Mouse (Mus musculus) adrenal gland, adult (tissue): ENCODE measurements around the gene Rpl36-ps4.

ENCODE experiments used
- DNase-seq, 2 experiments: peaks; one replicate each; pipeline ENCODE4 v3.0.0; 2022 to 2023; ENCODE audit warnings: low spot score in 1 of 2; ENCODE audit not compliant: inconsistent age in 2 of 2

Gene Rpl36-ps4

DNA sequence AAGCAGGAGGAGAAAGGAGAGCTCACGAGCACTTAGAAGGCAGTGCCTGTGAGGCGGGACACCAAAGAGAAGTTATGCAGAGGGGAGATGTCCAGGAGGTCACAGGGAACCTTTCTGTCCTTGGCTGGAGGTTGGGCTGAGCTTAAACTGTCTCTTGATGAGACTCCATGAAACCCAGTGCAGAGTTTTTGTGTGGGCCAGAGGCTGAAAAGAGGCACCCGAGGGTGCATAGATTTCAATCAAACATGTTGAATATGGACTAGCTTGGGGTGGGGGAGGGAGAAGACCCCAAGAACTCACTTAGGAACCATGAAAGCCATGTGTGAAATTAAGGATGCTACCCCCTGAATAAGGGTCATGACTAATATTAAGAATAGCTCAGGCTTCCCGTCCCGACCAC lies at the start of gene Rpl36-ps4:
Gene Rpl36-ps4, plus strand, starts transcription at position 301 of the 400 bp plus-strand sequence.
- DNase-seq: no peak

DNA sequence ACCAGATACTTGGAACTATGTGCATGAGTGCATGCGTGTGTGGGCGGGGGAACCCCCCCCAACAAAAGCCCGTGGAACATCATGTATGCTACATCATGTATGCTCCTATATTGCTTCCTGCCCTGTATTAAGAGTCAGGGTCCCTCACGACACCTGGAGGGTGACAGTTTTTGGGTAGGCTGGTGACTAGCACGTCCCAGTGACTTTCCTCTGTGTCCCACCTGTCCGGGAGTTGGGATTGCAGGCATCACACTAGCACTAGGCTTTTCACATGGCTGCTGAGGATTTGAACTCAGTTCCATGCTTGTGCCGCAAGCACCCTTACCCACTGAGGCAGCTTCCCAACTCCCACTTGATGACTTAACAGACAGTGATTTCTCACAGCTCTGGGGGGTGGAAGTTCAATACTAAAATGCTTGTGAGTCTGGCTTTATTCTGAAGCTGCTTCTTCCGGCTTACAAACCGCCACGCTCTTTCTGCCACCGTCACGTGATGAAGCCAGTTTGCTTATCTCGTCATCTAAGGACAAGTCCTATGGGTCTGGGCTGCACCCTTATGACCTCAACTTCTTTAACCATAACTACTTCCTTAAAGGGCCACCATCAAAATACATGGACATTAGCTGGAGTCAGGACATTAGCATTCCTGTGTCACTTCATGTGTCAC lies 49.2 kb upstream of the Rpl36-ps4 start:
- no peak for DNase-seq

DNA sequence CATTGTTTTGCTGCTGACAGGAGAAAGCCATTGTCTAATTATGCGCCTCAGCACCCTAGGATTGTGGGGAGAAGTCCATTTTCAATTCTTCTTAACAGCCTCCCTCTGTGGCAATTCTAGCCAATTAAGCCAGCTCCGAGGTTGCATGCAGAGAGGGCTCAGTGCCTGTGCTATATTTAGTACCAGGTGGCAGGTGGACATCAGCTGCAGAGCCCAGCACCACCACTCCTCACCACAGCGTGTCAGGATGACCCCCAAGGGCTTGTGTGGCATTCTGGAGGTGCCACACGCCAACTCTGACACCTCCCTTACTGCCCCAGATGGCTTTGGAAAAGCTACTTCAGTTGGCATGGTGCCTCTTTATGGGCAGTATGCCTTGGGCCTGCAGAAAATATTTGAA lies 48.5 kb upstream of the Rpl36-ps4 start:
- DNase-seq: no peak

DNA sequence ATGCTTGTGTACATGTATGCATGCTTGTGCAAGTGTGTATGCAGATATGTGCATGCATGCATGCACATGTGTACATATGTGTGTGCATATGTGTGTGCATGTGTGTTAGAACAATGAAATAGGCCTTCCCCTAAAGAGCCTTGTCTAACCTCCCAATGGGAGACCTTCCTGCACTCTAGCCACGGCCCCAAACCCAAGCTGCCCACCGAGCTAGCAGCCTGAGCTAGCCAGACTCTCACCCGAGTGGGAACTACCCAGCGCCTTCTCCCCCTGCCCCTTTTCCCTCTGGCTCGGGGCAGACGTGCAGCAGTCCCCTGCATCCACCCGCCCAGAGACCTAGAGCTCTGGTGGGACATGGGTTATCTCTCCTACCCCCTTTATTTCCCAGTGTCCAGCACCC lies 47.3 kb upstream of the Rpl36-ps4 start:
- no peak for DNase-seq

DNA sequence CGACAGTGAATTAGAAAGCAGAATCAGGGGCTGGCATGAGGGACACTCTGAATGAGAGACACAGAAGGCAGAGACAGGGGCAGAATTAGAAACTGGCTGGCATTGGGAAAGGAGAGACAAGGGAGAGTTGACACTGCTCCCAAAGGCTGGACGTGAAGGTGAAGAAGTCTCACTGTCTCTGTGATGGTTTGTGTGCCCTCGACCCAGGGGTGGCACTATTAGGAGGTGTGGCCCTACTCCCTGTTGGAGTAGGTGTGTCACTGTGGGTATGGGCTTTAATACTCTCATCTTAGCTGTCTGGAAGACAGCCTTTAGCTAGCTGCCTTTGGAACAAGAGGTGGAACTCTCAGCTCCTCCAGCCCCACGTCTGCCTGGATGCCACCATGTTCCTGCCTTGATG lies 46.8 kb upstream of the Rpl36-ps4 start:
- no peak for DNase-seq

DNA sequence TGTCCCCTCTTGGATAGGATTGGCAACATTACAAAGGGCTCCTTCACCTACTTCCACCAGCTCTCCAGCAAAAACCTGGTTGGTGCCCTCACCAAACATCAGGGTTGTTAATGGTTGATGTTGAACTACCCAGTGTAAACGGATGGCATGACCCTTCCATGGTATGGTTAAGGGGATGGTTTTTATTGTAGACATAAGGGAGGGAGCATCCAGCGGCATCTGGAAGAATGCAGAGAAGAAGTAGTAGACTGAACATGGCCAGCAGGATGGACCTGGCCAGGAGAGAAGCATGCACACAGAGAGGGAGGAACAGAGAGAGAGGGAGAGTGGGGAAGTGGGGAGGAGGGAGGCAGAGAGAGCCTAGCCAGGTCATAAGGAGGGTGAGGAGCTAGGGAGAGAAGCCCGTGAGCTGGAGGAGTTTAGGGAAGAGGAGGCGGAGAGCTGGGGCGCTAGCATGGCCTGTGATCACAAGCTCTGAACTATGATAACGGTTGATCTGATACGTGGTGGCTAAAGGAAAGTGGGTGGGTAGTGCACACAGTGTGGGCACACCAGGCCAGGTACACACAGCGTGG lies 45.3 kb upstream of the Rpl36-ps4 start:
- no peak for DNase-seq

DNA sequence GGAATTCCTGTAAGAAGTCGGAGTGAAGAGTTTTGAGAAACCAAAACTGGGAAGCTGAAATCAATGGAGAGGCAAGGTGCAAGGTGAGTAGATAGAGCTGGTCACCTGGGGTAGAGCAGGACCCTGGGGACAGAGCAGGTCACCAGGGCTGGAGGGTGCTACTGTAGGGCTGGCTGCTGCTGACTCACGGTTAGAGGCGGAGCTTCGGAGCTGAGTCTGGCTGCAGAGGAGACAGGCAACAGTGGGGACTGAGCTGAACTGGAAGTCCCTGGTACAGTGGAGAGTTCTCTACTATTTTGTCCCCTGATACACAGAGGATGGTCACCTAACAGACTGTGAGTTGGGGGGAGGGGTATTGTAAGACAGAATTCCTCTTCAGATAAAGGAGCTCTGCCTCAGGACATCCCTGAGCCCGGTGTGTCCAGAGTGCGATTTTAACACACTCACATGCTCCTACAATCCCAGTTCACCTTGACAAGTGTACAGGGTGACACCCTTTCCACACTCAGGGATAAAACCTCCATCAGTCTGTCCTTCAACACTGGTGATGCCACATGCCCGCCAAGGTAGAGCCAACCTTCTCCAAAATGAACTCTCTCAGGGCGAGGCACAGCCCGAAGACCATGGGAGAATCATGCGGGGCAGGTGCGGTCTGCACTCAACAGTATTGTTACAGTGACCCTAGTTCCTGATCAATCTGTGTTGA lies 44.3 kb upstream of the Rpl36-ps4 start:
- DNase-seq: peak; percentile 18 to 53

DNA sequence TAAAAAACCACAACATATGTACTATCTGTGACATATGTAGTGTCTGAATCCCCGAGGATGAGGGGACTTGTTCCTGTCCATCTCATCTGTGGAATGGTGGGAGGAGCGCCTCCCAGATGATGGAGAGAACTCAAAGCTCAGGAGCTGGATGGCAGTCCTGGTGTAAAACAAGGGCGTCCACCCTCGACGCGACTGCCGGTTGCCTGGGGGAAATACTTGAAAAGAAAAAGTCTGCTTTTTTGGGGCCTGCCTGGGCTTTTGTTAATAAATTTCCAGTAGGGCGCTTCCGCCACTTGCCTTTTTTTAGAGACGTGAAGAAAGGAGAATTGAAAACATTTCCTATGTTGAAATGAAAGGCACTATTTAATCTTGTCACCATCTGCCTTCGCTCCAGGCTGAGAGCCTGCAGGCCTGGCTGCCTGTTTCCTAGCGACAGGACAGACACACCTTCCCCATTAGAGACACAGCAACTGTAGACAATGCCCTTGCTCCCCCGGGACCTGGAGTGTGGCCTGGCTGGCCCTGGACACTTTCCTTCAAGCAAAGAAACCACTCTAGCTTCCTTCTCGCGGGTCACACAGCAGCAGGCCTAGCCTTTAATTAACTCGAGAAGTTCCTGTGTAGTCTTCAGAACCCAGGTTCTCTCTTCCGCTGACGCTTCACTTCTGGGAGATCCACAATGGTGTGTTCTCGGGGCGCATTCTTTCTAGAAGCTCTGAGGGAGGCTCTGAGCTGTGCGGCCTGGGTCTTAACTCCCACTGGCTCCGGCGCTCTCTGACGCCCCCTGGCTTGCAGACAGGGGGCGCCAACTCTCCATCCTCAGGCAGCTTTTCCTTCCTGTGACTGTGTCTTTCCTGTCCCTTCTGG lies 43.3 kb upstream of the Rpl36-ps4 start:
- peak; percentile 18 to 37 for DNase-seq

DNA sequence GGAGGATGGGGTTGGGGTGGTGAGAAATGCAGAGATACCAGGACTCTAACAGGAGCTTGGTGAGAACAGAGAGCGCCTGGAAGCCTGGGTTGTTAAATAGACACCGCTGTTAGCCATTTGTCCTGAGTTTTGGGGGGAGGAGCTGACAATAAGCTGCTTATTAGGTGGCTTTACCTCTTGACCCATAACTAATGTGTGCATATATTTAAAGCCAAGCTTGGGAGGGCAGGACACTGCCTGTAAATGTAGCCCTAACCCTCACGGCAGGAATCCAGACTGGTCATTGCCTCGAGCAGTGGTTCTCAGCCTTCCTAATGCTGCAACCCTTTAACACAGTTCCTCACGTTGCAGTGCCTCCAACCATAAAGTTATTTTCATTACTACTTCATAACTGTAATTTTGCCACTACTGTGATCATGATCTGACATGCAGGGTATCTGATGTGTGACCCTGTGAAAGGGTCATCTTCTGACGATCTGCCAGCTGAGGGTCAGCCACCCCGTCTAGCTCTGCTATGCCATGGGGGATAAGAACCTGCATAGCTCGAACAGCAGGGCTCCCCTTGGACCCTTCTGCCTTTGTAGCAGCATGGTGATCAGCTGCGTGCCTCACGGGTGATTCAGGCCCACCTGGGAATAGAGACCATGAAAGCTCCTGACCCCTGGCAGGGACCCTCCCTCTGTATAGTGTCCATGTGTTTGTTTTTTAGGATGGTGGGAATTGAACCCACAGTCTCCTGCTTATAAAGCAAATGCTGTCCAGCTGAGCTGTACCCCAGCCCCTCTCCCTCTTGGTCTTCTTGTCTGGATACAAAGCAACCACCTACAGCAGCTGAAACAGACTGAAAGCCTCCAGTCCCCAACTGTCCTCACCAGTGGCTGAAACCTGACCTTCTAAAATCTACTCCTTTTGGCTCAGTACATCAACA lies 42.0 kb upstream of the Rpl36-ps4 start:
- no peak for DNase-seq

DNA sequence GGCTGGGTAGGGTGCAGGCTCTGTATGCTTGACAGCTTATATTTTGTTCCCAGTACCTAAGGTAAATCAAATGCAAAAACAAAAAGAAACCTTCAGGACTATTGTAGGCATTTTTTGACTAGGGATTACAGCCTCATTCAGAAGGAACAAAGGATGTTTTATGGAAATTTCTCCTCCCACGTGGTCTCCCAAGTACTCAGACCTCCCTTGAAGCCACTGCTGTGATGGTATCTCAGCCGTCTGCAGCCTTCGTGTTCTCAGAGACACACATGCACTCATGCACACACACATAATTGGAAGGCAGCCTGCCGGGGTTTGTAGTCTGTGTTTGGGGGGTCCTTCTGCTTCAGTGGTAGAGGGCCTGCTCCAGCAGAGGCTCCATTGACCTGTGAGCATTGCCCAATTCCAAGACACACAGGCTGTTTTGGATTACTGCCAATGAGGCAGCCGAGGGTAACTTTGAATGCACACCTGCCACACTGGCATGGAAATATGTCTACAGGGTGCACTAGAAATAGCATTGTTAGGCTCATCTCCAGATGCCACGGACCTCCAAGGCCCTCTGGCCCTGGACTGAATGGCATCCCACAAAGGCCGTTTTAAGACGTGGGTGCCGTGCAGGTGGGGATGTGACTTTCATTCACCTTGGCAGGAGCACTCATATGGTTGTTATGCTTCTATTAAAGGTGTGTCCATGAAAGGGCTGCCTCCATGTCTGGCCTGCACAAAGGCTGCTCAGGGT lies 41.1 kb upstream of the Rpl36-ps4 start:
- no peak for DNase-seq

DNA sequence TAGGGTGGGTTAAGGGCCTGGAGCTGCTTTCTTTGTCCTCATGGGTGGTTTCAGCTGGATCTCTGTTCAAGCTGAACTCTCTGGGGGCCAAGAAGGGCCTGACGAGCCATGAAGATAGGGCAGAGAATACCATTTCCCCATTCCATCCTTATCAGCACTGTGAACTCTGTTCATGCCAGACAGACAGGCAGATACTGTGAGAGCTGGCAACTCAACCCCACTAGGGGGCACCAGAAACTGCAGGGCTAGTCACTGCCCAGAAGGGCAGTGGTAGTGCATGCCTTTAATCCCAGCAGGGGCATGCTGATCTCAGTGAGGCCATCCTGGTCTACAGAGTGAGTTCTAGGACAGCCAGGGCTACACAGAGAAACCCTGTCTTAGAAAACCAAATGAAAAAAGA lies 38.2 kb upstream of the Rpl36-ps4 start:
- peak; percentile 31 to 76 for DNase-seq

DNA sequence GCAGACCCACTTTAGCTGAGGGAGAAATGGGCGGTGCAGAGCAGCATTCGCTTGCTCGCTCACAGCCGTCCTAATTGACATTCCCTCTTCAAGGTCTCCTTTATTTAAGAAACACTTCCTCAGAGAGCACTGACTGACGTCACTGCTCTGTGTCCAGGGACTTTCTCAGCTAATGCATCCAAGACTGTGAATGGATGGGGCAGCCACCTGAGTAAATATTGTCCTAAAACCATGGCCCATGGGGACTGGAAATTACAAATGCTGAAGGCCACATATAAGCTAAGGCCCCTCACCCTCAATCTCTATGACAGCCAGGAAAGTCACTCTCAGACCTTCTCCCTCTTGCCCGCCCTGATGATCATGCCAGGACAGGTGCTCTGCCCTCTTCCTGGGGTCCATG lies 23.6 kb upstream of the Rpl36-ps4 start:
- no peak for DNase-seq

DNA sequence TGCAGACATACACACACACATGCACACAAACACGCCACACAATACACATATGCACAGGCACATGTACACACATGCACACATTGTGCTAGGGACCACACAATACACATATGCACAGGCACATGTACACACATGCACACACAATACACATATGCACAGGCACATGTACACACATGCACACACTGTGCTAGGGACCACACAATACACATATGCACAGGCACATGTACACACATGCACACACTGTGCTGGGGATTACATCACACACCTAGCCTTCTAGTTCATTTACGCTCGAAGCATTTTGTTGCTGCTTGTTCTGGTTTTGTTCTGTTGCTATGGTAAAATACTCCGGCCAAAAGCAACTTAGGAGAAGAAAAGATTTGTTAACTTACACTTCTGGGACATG lies 20.1 kb upstream of the Rpl36-ps4 start:
- no peak for DNase-seq

DNA sequence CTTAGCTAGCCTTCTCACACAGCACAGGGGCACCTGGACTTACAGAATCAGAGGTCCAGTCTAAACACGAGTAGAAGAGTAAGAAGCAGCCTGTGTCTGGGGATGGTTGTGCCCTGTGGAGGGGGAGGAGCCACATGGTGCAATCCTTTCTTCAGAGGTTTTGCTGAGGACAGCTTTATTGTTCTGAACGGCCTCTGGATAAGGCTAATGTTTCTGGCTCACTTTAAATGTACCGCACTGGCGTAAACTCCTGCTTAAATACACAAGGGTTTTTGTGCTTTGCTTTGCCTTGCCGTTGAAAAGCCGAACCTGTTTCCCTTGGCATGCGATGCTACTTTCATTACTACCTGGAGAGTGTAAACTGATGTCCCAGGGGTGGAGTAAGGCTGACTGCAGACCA lies 19.6 kb upstream of the Rpl36-ps4 start:
- no peak for DNase-seq

DNA sequence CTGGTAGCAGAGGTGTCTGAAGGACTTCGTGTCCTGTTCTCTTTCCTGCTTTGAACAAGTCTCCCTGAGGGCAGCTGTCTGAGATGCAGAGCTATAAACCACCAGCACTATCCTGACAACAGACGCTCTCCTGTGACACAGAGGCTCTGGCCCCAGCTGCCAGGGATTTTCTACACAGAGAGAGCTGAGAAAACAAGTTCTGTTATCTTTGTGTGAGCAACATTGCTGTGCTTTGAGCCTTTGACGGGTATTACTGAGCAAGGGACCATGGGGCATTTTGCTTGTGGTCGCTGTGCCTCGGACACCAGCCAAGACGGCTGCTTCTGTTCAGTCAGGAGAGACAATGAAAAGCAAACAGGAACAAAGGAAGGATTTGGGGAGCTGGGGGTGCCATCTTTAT lies 17.6 kb upstream of the Rpl36-ps4 start:
- DNase-seq: no peak

DNA sequence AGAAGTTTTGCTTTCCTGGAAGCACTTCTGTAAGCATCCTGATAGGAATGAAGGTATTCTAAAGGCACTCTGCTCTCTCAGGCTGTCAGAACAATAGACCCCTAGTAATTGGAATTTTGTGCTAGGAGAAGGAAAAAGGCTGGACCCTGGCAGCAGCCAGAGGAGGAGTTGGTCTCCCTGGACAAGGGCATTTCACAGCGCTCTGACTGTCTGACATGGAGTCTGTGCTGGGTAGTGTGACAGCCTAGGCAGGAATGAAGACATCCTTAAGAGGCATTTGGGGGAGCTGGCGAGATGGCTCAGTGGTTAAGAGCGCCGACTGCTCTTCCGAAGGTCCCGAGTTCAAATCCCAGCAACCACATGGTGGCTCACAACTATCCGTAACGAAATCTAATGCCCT lies 17.1 kb upstream of the Rpl36-ps4 start:
- DNase-seq: no peak

DNA sequence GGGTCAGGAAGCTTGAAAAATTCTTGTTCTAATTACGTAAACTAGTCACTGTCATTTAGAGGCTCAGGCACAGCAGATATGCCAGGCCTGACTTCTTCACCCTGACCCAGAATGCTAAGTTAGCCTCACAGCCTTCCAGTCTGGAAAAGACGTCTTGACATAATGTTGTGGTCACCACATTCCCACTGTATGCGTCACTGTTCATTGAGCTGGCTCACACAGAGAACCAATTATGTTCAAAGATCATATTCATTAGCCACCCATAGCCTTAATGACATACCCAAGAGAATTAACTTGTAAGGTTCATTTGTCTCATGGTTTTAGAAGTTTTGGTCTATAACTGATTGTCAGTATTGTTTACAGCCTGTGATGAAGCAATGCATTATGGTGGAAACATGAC lies 5.4 kb upstream of the Rpl36-ps4 start:
- no peak for DNase-seq

DNA sequence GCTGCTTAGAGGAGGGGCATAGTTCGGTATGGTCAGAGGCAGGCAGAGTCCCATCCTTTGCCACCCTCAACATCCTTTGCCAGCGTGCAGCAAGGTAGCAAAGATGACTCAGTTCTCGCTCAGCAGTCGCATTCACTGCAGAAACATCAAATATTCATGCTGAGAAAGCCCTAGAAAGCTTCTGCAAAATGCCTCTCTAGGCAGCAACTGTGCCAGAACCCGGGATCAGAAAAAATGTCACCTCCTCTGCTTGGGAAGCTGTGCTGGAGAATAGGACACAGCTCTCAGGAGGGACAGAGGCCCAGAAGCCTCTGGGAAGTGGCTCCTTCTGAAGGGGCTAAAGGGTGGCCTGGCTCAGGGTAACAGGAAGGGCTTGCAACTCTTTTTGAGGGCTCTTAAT lies 2.7 kb upstream of the Rpl36-ps4 start:
- DNase-seq: no peak

DNA sequence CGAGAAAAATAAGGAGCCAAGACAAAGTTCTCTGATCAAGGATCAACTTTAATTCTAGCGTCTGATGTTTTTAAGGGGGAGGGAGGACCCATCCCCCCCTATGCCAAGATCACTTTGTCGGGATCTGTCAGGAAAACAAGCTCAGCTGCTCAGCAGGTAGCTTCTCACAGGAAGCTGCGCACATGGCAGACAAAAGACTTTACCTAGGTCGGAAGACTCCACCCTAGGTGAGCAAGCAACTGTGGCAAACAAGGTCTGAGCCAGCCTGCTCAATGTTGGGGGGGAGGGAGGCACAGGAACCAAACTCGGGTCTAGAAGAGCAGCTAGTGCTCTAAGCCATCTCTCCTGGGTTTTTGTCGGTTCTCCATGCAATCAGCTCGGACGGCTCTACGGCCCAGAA lies 13.5 kb downstream of the Rpl36-ps4 start:
- DNase-seq: no peak

DNA sequence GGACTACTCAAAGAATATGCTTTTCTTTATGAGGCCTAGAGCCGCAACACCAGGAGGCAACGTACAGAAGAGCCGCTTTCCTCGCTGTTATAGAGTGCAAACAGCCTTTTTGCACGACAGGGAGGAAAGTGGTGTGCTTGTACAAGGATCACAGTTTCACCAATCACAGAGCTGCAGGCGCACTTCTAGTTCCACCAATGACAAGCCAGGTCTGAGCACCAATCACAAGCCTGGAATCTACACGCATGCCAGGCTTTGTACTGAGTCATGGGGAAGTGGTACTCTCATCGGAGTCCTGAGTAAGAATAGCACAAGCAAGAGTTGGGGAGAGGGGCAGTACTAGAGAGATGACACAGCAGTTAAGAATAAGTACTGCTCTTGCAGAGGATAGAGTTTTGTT lies 14.0 kb downstream of the Rpl36-ps4 start:
- DNase-seq: no peak
